Mouse (Mus musculus) liver, adult 2 months (tissue): ENCODE results near the gene Grin2d.

Experiments used
- CTCF ChIP-seq: fragments of 200-500 bp; IDR thresholded peaks from 2 replicates; pipeline ENCODE4 v1.5.1; 2011; ENCODE audit warnings: low read depth, low read length, control low read depth
- POLR2A ChIP-seq: fragments of 200-500 bp; IDR thresholded peaks from 2 replicates; pipeline ENCODE4 v1.6.1; 2011; ENCODE audit warnings: low read length, control low read depth; ENCODE audit not compliant: insufficient read depth; ENCODE audit errors: extremely low read depth

DNA sequence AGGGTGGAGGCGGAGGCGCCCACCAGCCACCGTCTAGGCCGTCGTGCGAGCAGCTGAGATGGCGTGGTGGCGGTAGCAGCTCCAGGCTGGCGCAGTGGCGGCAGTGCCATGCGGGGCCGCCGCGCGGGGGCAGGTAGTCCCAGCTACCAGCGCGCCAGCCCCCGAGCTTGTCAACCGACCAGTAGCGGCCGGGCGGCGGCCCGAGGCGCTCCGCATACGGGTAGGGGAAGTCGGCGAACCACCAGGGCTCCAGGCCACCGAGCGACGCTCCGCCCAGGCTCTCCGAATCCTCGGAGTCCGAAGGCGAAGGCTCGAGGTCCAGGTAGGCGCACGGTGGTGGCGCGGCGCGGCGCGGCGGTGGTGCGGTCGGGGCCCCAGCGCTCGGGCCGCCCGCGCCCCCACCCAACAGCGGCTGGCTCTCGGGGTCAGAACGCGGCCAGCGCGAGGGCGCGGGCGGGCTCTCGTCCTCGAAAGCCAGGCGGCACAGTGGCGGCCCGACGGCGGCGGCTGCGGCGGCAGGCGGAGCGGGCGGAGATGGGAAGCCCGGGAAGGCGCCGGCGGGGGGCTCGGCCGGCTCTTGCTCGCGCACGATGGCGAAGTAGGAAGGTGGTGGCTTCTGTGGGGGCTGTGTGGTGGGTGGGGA lies 44.9 kb downstream of the Grin2d start:
- TF ChIP-seq CTCF (no peak), POLR2A (no peak)
